8 mouse cellular contexts compared by ENCODE assay signal in genomic region chr12:79089182-79089812, GRCm38 (mm10). TPM values are rescaled to one million over a fixed set of nuclear protein-coding genes. Genes with fewer than 3 reads are reported as not detected.
A peak's percentile ranks its signal among the peaks of the same experiment; 100 is the strongest.
DNase-seq lines count a peak whose midpoint lies in the region; ATAC-seq lines count a peak whose summit lies in the region.

Pigh (minus strand) TSS chr12:79089651.

- under 1% methylated on average over 53 of the region's 53 CpGs for WGBS in hindbrain, embryonic 10.5 days

- no peaks in the 10 kb centered on the region for H3K9me3 ChIP-seq in hindbrain, embryonic 10.5 days

- H3K4me1 ChIP-seq in hindbrain, embryonic 10.5 days (replicated peaks), result peaks cover 13% of the 10 kb centered on the region

- H3K4me3 ChIP-seq in hindbrain, embryonic 10.5 days, result peak within 1 kb of the TSS; percentile 83

- ATAC-seq in frontal cortex, adult (ENCODE audit: low TSS enrichment), result peak; percentile 99

- H3K27me3 ChIP-seq in hindbrain, embryonic 10.5 days (ENCODE audit: insufficient read depth, poor library complexity, severe bottlenecking), result no peaks in the 10 kb centered on the region

- peak within 1 kb of the TSS; percentile 93 for H3K27ac ChIP-seq in hindbrain, embryonic 10.5 days

- peaks cover 25% of the 10 kb centered on the region for H3K36me3 ChIP-seq in hindbrain, embryonic 10.5 days

- DNase-seq in MN1 (ENCODE audit: low spot score), result peak; percentile 91
- peak; percentile 85 for DNase-seq in cerebellum, adult 9-10 months
- peak; percentile 89 for DNase-seq in hindbrain, embryonic 10.5 days (ENCODE audit: low spot score)
- peak; percentile 84 to 88 for DNase-seq in layer of hippocampus, postnatal 10 days (ENCODE audit: low spot score in 2 of 2)
- peak; percentile 92 for DNase-seq in lung, postnatal 10 days
- DNase-seq in ovary, postnatal 36 days (ENCODE audit: low spot score), result peak; percentile 86
- peak; percentile 87 for DNase-seq in thymus, postnatal 25 days

RNA-seq across cellular contexts. Expression of gene Pigh, which starts in this region (rescaled TPM):
- 28.6 and 32.4 TPM in 2 replicates for polyA plus RNA-seq in hindbrain, embryonic 10.5 days (2016; fragmentation: Nextera tagmentation; extraction: Ambion mirVana)
- 10 to 100 TPM in 1 of 2 experiments, 1 to 10 TPM in 1; 9.9 to 10.8 TPM for total RNA-seq in layer of hippocampus, postnatal 10 days (2021)

Comparison
In these comparisons a context has a peak if more than half of its experiments do, and no peak if none do; other contexts are left out.
1. Peak in every context shown above with its lines: DNase-seq, ATAC-seq, H3K4me3 ChIP-seq and H3K27ac ChIP-seq.